Mouse (Mus musculus): ENCODE results near the gene Ccdc40. TPM values are rescaled to one million over a fixed set of nuclear protein-coding genes. Genes with fewer than 3 reads are reported as not detected.

The Ccdc40 gene
- polyA plus RNA-seq, 1 experiment from 2014 or later: 9.3 TPM

GRCm38 (mm10) chr11:119192176-119192575 is 36.2 kb upstream of the Ccdc40 start:
- DNase-seq (ENCODE audit: low spot score): no peak
- peaks cover 4% of the 10 kb centered on the region; the same call in 1 of the 2 replicates for H3K36me3 ChIP-seq
- H3K27me3 ChIP-seq (ENCODE audit: insufficient read depth, poor library complexity, severe bottlenecking): peaks cover 6% of the 10 kb centered on the region; the same call in 1 of the 2 replicates
- no peaks in the 10 kb centered on the region for H3K9me3 ChIP-seq
- H3K4me3 ChIP-seq: no peak overlapping the region
- WGBS: 84% methylated on average over 5 of the region's 5 CpGs
- peaks cover 32% of the 10 kb centered on the region for H3K4me1 ChIP-seq
- H3K27ac ChIP-seq: no peak overlapping the region

- Histone ChIP-seq H3K9me3 (no peaks in the 10 kb centered on the region), H3K27me3 (ENCODE audit: insufficient read depth, poor library complexity, severe bottlenecking) (peaks cover 6% of the 10 kb centered on the region; the same call in 1 of the 2 replicates), H3K27ac (no peak overlapping the region), H3K36me3 (peaks cover 6% of the 10 kb centered on the region; the same call in 1 of the 2 replicates), H3K4me3 (no peak overlapping the region), H3K4me1 (peaks cover 28% of the 10 kb centered on the region)
- DNase-seq (ENCODE audit: low spot score): no peak
- WGBS: 86% methylated on average over 9 of the region's 9 CpGs
Observed at GRCm38 (mm10) chr11:119192605-119193004, 35.8 kb upstream of the Ccdc40 start.

GRCm38 (mm10) chr11:119197618-119198563 is 30.5 kb upstream of the Ccdc40 start:
- peaks cover 8% of the 10 kb centered on the region; the same call in 1 of the 2 replicates for H3K4me1 ChIP-seq
- no peaks in the 10 kb centered on the region for H3K9me3 ChIP-seq
- DNase-seq (ENCODE audit: low spot score): no peak
- H3K27ac ChIP-seq: no peak overlapping the region
- no peaks in the 10 kb centered on the region for H3K27me3 ChIP-seq (ENCODE audit: insufficient read depth, poor library complexity, severe bottlenecking)
- no peak overlapping the region for H3K4me3 ChIP-seq
- WGBS: 83% methylated on average over 18 of the region's 18 CpGs
- H3K36me3 ChIP-seq: peaks cover 17% of the 10 kb centered on the region; the same call in 1 of the 2 replicates

GRCm38 (mm10) chr11:119198564-119199232 is 29.7 kb upstream of the Ccdc40 start:
- peaks cover 8% of the 10 kb centered on the region; the same call in 1 of the 2 replicates for H3K4me1 ChIP-seq
- no peak overlapping the region for H3K4me3 ChIP-seq
- no peaks in the 10 kb centered on the region for H3K27me3 ChIP-seq (ENCODE audit: insufficient read depth, poor library complexity, severe bottlenecking)
- 58% methylated on average over 26 of the region's 26 CpGs for WGBS
- no peaks in the 10 kb centered on the region for H3K9me3 ChIP-seq
- no peak overlapping the region for H3K27ac ChIP-seq
- peaks cover 17% of the 10 kb centered on the region; the same call in 1 of the 2 replicates for H3K36me3 ChIP-seq
- no peak for DNase-seq (ENCODE audit: low spot score)

- H3K4me1 ChIP-seq: peaks cover 8% of the 10 kb centered on the region; the same call in 1 of the 2 replicates
- H3K9me3 ChIP-seq: no peaks in the 10 kb centered on the region
- no peak overlapping the region for H3K27ac ChIP-seq
- WGBS: 86% methylated on average over 4 of the region's 4 CpGs
- H3K36me3 ChIP-seq: peaks cover 17% of the 10 kb centered on the region; the same call in 1 of the 2 replicates
- H3K27me3 ChIP-seq (ENCODE audit: insufficient read depth, poor library complexity, severe bottlenecking): no peaks in the 10 kb centered on the region
- H3K4me3 ChIP-seq: no peak overlapping the region
- no peak for DNase-seq (ENCODE audit: low spot score)
Observed at GRCm38 (mm10) chr11:119199233-119199601, 29.2 kb upstream of the Ccdc40 start.

- Histone ChIP-seq H3K27ac (no peak overlapping the region), H3K4me3 (no peak overlapping the region), H3K27me3 (ENCODE audit: insufficient read depth, poor library complexity, severe bottlenecking) (no peaks in the 10 kb centered on the region), H3K9me3 (no peaks in the 10 kb centered on the region), H3K36me3 (peaks cover 31% of the 10 kb centered on the region), H3K4me1 (peaks cover 8% of the 10 kb centered on the region)
- DNase-seq (ENCODE audit: low spot score): no peak
- WGBS: 54% methylated on average over 5 of the region's 5 CpGs
Observed at GRCm38 (mm10) chr11:119203423-119203822, 24.9 kb upstream of the Ccdc40 start.

GRCm38 (mm10) chr11:119205738-119206137 is 22.6 kb upstream of the Ccdc40 start:
- Histone ChIP-seq H3K4me1 (peaks cover 9% of the 10 kb centered on the region), H3K27ac (no peak overlapping the region), H3K27me3 (ENCODE audit: insufficient read depth, poor library complexity, severe bottlenecking) (0 out of 2 replicates have a peak, but pooled peaks cover 5% of the 10 kb centered on the region), H3K4me3 (no peak overlapping the region), H3K9me3 (no peaks in the 10 kb centered on the region), H3K36me3 (peaks cover 37% of the 10 kb centered on the region)
- DNase-seq (ENCODE audit: low spot score): no peak
- WGBS: 85% methylated on average over 10 of the region's 10 CpGs

GRCm38 (mm10) chr11:119206562-119206961 is 21.8 kb upstream of the Ccdc40 start:
- WGBS: 29% methylated on average over 5 of the region's 5 CpGs
- no peak overlapping the region for H3K27ac ChIP-seq
- peaks cover 10% of the 10 kb centered on the region for H3K4me1 ChIP-seq
- DNase-seq (ENCODE audit: low spot score): no peak
- H3K27me3 ChIP-seq (ENCODE audit: insufficient read depth, poor library complexity, severe bottlenecking): 0 out of 2 replicates have a peak, but pooled peaks cover 5% of the 10 kb centered on the region
- no peak overlapping the region for H3K4me3 ChIP-seq
- no peaks in the 10 kb centered on the region for H3K9me3 ChIP-seq
- H3K36me3 ChIP-seq: peaks cover 36% of the 10 kb centered on the region

- Histone ChIP-seq H3K4me3 (no peak overlapping the region), H3K27ac (no peak overlapping the region), H3K9me3 (no peaks in the 10 kb centered on the region), H3K36me3 (peaks cover 36% of the 10 kb centered on the region), H3K27me3 (ENCODE audit: insufficient read depth, poor library complexity, severe bottlenecking) (0 out of 2 replicates have a peak, but pooled peaks cover 5% of the 10 kb centered on the region), H3K4me1 (peaks cover 10% of the 10 kb centered on the region)
- WGBS: 74% methylated on average over 6 of the region's 6 CpGs
- no peak for DNase-seq (ENCODE audit: low spot score)
Observed at GRCm38 (mm10) chr11:119207986-119208385, 20.4 kb upstream of the Ccdc40 start.

GRCm38 (mm10) chr11:119208870-119209370 is 19.5 kb upstream of the Ccdc40 start:
- Histone ChIP-seq H3K27me3 (ENCODE audit: insufficient read depth, poor library complexity, severe bottlenecking) (0 out of 2 replicates have a peak, but pooled peaks cover 5% of the 10 kb centered on the region), H3K4me1 (peaks cover 20% of the 10 kb centered on the region), H3K9me3 (no peaks in the 10 kb centered on the region), H3K27ac (no peak overlapping the region), H3K36me3 (peaks cover 36% of the 10 kb centered on the region), H3K4me3 (no peak overlapping the region)
- DNase-seq (ENCODE audit: low spot score): no peak
- whole genome bisulfite sequencing: 91% methylated on average over 20 of the region's 20 CpGs

- Histone ChIP-seq H3K4me3 (no peak overlapping the region), H3K4me1 (peaks cover 26% of the 10 kb centered on the region), H3K9me3 (no peaks in the 10 kb centered on the region), H3K27ac (no peak overlapping the region), H3K36me3 (peaks cover 36% of the 10 kb centered on the region), H3K27me3 (ENCODE audit: insufficient read depth, poor library complexity, severe bottlenecking) (0 out of 2 replicates have a peak, but pooled peaks cover 5% of the 10 kb centered on the region)
- DNase-seq (ENCODE audit: low spot score): no peak
- WGBS: 76% methylated on average over 10 of the region's 10 CpGs
Observed at GRCm38 (mm10) chr11:119209371-119210025, 18.9 kb upstream of the Ccdc40 start.

Data from heart, embryonic 10.5 days (tissue).